11 mouse cellular contexts compared by ENCODE assay signal in the genomic region with DNA sequence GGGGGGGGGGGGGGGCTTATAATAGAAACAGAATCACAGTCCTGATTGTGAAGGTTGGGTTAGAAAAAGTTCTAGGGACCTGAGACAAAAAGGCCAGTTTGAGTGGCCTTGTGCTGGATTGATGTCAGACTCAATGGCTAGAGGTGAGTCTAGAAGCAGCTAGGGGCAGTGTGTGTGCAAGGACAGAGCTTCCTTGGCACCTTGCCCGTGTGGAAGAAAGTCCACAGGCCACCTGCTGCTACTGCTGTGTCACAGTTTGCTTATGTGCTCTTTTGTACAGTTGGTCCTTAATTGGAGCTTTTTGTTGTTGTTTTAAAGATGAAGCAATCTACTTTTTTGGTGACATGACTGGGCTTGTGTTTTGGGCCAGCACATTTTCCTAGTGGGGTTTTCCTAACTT. TPM values are rescaled to one million over a fixed set of nuclear protein-coding genes. Genes with fewer than 3 reads are reported as not detected.
DNase-seq lines count a peak whose midpoint lies in the region; ATAC-seq lines count a peak whose summit lies in the region.
"Had no signal": no experiment of that assay in that cellular context is flagged by ENCODE, and none has a peak within 500 bp of the region (broad histone marks: within the 10 kb centered on the region; RNA-seq: fewer than 3 reads in every experiment).

No protein-coding gene starts in this region.

- no peak overlapping the region for H3K9ac ChIP-seq in intestine, embryonic 15.5 days
- H3K9ac ChIP-seq in intestine, embryonic 16.5 days (ENCODE audit: low read depth, low read length): no peak overlapping the region
- H3K9ac ChIP-seq in forebrain, embryonic 12.5 days: no peak overlapping the region
- H3K9ac ChIP-seq: heart, embryonic 13.5 days; neural tube, embryonic 13.5 days had no signal

- peaks cover 34% of the 10 kb centered on the region for H3K36me3 ChIP-seq in intestine, embryonic 15.5 days
- H3K36me3 ChIP-seq in intestine, embryonic 16.5 days (ENCODE audit: control insufficient read depth, insufficient read depth, low read length): peaks cover 19% of the 10 kb centered on the region
- peaks cover 71% of the 10 kb centered on the region for H3K36me3 ChIP-seq in forebrain, embryonic 12.5 days (replicated peaks)

- WGBS in intestine, embryonic 15.5 days: 65% methylated on average over 1 of the region's 1 CpGs
- 39% methylated on average over 1 of the region's 1 CpGs for WGBS in intestine, embryonic 16.5 days
- 52% methylated on average over 1 of the region's 1 CpGs for WGBS in forebrain, embryonic 12.5 days

- H3K4me1 ChIP-seq in intestine, embryonic 15.5 days (replicated peaks): no peaks in the 10 kb centered on the region
- H3K4me1 ChIP-seq in intestine, embryonic 16.5 days (ENCODE audit: control insufficient read depth, insufficient read depth, low read length): no peaks in the 10 kb centered on the region
- no peaks in the 10 kb centered on the region; the same call in 1 of the 2 replicates for H3K4me1 ChIP-seq in forebrain, embryonic 12.5 days

- H3K27ac ChIP-seq in intestine, embryonic 15.5 days: no peak overlapping the region
- no peak overlapping the region for H3K27ac ChIP-seq in intestine, embryonic 16.5 days (ENCODE audit: low read length)
- no peak overlapping the region for H3K27ac ChIP-seq in forebrain, embryonic 12.5 days
- H3K27ac ChIP-seq: heart, embryonic 13.5 days; neural tube, embryonic 13.5 days had no signal

- H3K27me3 ChIP-seq in intestine, embryonic 15.5 days (replicated peaks): no peaks in the 10 kb centered on the region
- no peaks in the 10 kb centered on the region for H3K27me3 ChIP-seq in intestine, embryonic 16.5 days (replicated peaks; ENCODE audit: control insufficient read depth, insufficient read depth, low read length)
- no peaks in the 10 kb centered on the region for H3K27me3 ChIP-seq in forebrain, embryonic 12.5 days
- H3K27me3 ChIP-seq: heart, embryonic 13.5 days; neural tube, embryonic 13.5 days had no signal

- no peak for ATAC-seq in cerebellum, adult (ENCODE audit: insufficient number of reproducible peaks, low FRiP score, low TSS enrichment)
- 0 out of 2 replicates have a peak, but pooled peaks have one; percentile 45 for ATAC-seq in intestine, embryonic 15.5 days
- ATAC-seq in intestine, embryonic 16.5 days: no peak
- ATAC-seq in forebrain, embryonic 12.5 days (ENCODE audit: low FRiP score): no peak

- no peaks in the 10 kb centered on the region for H3K9me3 ChIP-seq in intestine, embryonic 15.5 days
- H3K9me3 ChIP-seq in intestine, embryonic 16.5 days (ENCODE audit: control insufficient read depth, low read length): no peaks in the 10 kb centered on the region
- H3K9me3 ChIP-seq in forebrain, embryonic 12.5 days: no peaks in the 10 kb centered on the region
- H3K9me3 ChIP-seq: heart, embryonic 13.5 days; neural tube, embryonic 13.5 days had no signal

- no peak overlapping the region for H3K4me2 ChIP-seq in intestine, embryonic 15.5 days (replicated peaks)
- H3K4me2 ChIP-seq in intestine, embryonic 16.5 days (ENCODE audit: low read depth, low read length): no peak overlapping the region
- no peak overlapping the region for H3K4me2 ChIP-seq in forebrain, embryonic 12.5 days
- H3K4me2 ChIP-seq: heart, embryonic 13.5 days; neural tube, embryonic 13.5 days had no signal

- H3K4me3 ChIP-seq in intestine, embryonic 15.5 days (replicated peaks): no peak overlapping the region
- H3K4me3 ChIP-seq in intestine, embryonic 16.5 days (ENCODE audit: low read length): no peak overlapping the region
- no peak overlapping the region for H3K4me3 ChIP-seq in forebrain, embryonic 12.5 days (replicated peaks)
- H3K4me3 ChIP-seq: heart, embryonic 13.5 days; neural tube, embryonic 13.5 days had no signal

- DNase-seq in cerebellum, postnatal 14 days: peak; percentile 40 to 42
- peak; percentile 16 for DNase-seq in adrenal gland, adult 8-10 months
- peak; percentile 68 to 84 for DNase-seq in kidney, postnatal 36 days
- DNase-seq in yolk sac, embryonic 10.5 days (ENCODE audit: low spot score): no peak

RNA-seq across cellular contexts. Expression of a gene that starts 33.9 kb away (rescaled TPM):
- 26.9 and 27.7 TPM in 2 replicates for polyA plus RNA-seq in intestine, embryonic 15.5 days (2015; fragmentation: Nextera tagmentation; extraction: Ambion mirVana)
- 26.8 and 27.4 TPM in 2 replicates for polyA plus RNA-seq in intestine, embryonic 16.5 days (2015; fragmentation: Nextera tagmentation; extraction: Ambion mirVana)
- 10 to 100 TPM; 23.3 to 35.0 (median 30.0) TPM for total RNA-seq in adrenal gland, adult 8-10 months (2022)
- polyA plus RNA-seq in forebrain, embryonic 12.5 days (2016; fragmentation: Nextera tagmentation; extraction: Ambion mirVana): 41.4 and 42.1 TPM in 2 replicates

RNA-seq across cellular contexts. Expression of a gene that starts 53.3 kb away (rescaled TPM):
- polyA plus RNA-seq in intestine, embryonic 15.5 days (2015; fragmentation: Nextera tagmentation; extraction: Ambion mirVana): 20.7 and 23.3 TPM in 2 replicates
- 24.2 and 25.4 TPM in 2 replicates for polyA plus RNA-seq in intestine, embryonic 16.5 days (2015; fragmentation: Nextera tagmentation; extraction: Ambion mirVana)
- 1 to 10 TPM; 3.5 to 6.7 (median 4.5) TPM for total RNA-seq in adrenal gland, adult 8-10 months (2022)
- 89.3 and 98.1 TPM in 2 replicates for polyA plus RNA-seq in forebrain, embryonic 12.5 days (2016; fragmentation: Nextera tagmentation; extraction: Ambion mirVana)
- total RNA-seq: megakaryocyte progenitor cell, adult 5-6 weeks had no signal
